25 mouse cellular contexts compared by ENCODE assay signal in genomic region chr4:63771291-63771690, GRCm38 (mm10). TPM values are rescaled to one million over a fixed set of nuclear protein-coding genes. Genes with fewer than 3 reads are reported as not detected.
DNase-seq lines count a peak whose midpoint lies in the region; ATAC-seq and TF ChIP-seq lines count a peak whose summit lies in the region.
"Had no signal": no experiment of that assay in that cellular context is flagged by ENCODE, and none has a peak within 500 bp of the region (broad histone marks: within the 10 kb centered on the region; RNA-seq: fewer than 3 reads in every experiment).

No protein-coding gene starts in this region.

- peak; percentile 51 for DNase-seq in heart, adult 11 months
- DNase-seq in 3T3-L1 (ENCODE audit: low read depth, low spot score): peak; percentile 76
- peak; percentile 29 for DNase-seq in Muller cell, postnatal 12 days (ENCODE audit: inconsistent ontology term)
- DNase-seq in Patski (ENCODE audit: low read depth, low spot score): no peak
- DNase-seq in right cerebral cortex, adult 18-20 months: no peak
- DNase-seq in kidney, adult 8-10 months: no peak
- DNase-seq: adrenal gland, adult 2 months; adrenal gland, adult 8-10 months; adrenal gland, postnatal 10 days; adrenal gland, postnatal 14 days; adrenal gland, postnatal 25 days; adrenal gland, postnatal 36 days; B cell, adult 2 months; cerebellum, adult 11 months; cerebellum, adult 11-12 months; cerebellum, adult 18-20 months; cerebellum, adult 2 months; cerebellum, adult 8-10 months had no signal

- CTCF ChIA-PET in Patski (lab: Charles Lee): interaction anchor here (1.7 kb wide), 1 partner anchor 67 kb away, joined by 3 read pairs; no protein-coding TSS in a partner anchor

- H3K27ac ChIP-seq in heart, embryonic 11.5 days (ENCODE audit: low read depth, low read length): no peak overlapping the region

- ATAC-seq in heart, embryonic 11.5 days (replicated peaks; ENCODE audit: insufficient number of reproducible peaks, low FRiP score, low TSS enrichment): no peak
- peak; percentile 89 for ATAC-seq in Patski
- ATAC-seq in erythroblast, adult 5-6 weeks (replicated peaks; ENCODE audit: low FRiP score, poor library complexity, severe bottlenecking): no peak
- ATAC-seq: activated CD4-positive, CD25-positive, alpha-beta regulatory T cell, adult 4 months; CD4-positive, CD25-positive, alpha-beta regulatory T cell, adult 4 months had no signal

- no peak overlapping the region for H3K4me3 ChIP-seq in heart, embryonic 11.5 days (ENCODE audit: low read depth, low read length)

- 67% methylated on average over 4 of the region's 4 CpGs for WGBS in heart, embryonic 11.5 days (ENCODE audit: insufficient replicate concordance)

- no peaks in the 10 kb centered on the region for H3K4me1 ChIP-seq in heart, embryonic 11.5 days (ENCODE audit: control insufficient read depth, insufficient read depth, low read length)

- no peak overlapping the region for H3K9ac ChIP-seq in heart, embryonic 11.5 days (ENCODE audit: low read depth, low read length)

- H3K27me3 ChIP-seq in heart, embryonic 11.5 days (ENCODE audit: control insufficient read depth, insufficient read depth, low read length): no peaks in the 10 kb centered on the region
- no peaks in the 10 kb centered on the region for H3K27me3 ChIP-seq in Patski
- H3K27me3 ChIP-seq: CH12.LX had no signal

- no peak for TF ChIP-seq CTCF in Patski (IDR thresholded peaks at IDR 0.05)

- no peak overlapping the region for H3K4me2 ChIP-seq in heart, embryonic 11.5 days

- POLR2A ChIA-PET in Patski (lab: Charles Lee): interaction anchor here (1.0 kb wide), 1 partner anchor 66 kb away, joined by 6 read pairs; no protein-coding TSS in a partner anchor

- in situ Hi-C loops in Patski (cut with MboI; ENCODE audit: low pct_unique_long_range_greater_than_20kb): no loop called here

- no peaks in the 10 kb centered on the region for H3K36me3 ChIP-seq in heart, embryonic 11.5 days (ENCODE audit: control insufficient read depth, insufficient read depth, low read length)
- H3K36me3 ChIP-seq: G1E had no signal

- no peaks in the 10 kb centered on the region for H3K9me3 ChIP-seq in heart, embryonic 11.5 days (replicated peaks; ENCODE audit: control insufficient read depth, low read length)

RNA-seq across cellular contexts. Expression of gene Tnfsf15, which starts 26.4 kb away (rescaled TPM):
- 0.04 TPM in 1 of 2 replicates, not detected in the other for polyA plus RNA-seq in heart, embryonic 11.5 days (2014; fragmentation: Nextera tagmentation; extraction: Ambion mirVana)
- polyA plus RNA-seq in Patski (2021): 0.03 TPM
- not detected in 2 replicates for total RNA-seq in erythroblast, adult 5-6 weeks (2015; ENCODE audit: low replicate concordance)
- total RNA-seq in erythroblast, adult 5-6 weeks (2017; ENCODE audit: low replicate concordance): not detected in 2 replicates
- total RNA-seq: MEL had no signal
- polyA plus RNA-seq: adrenal gland, adult 2 months; G1E had no signal

Comparison
In these comparisons a context has a peak if more than half of its experiments do, and no peak if none do; other contexts are left out.
1. DNase-seq: peak in heart, adult 11 months (single experiment), 3T3-L1 (single experiment) and Muller cell, postnatal 12 days (single experiment); none in Patski (single experiment), right cerebral cortex, adult 18-20 months (single experiment) and kidney, adult 8-10 months (0 of 2).